Mouse (Mus musculus): ENCODE data around the gene Hcn2.
A peak's percentile ranks its signal among the peaks of the same experiment; 100 is the strongest.
"Not testable (repeated sequence)": the region's sequence is repeated elsewhere in the genome, so short reads cannot be mapped to it uniquely, and the experiment has no call there.

The Hcn2 gene

GRCm38 (mm10) chr10:79745898-79746773, 29.7 kb downstream of the Hcn2 start, which contains the start of gene Polrmt:
Gene Polrmt, minus strand, starts transcription at chr10:79746581.
- peak; percentile 93 for DNase-seq

- DNase-seq = no peak
Observed at GRCm38 (mm10) chr10:79746774-79747151, 30.3 kb downstream of the Hcn2 start.

- DNase-seq = no peak
Observed at GRCm38 (mm10) chr10:79748496-79748895, 32.1 kb downstream of the Hcn2 start.

GRCm38 (mm10) chr10:79754856-79755516, 38.6 kb downstream of the Hcn2 start, which contains the start of gene Fgf22:
Gene Fgf22, plus strand, starts transcription at chr10:79755076.
- peak; percentile 18 to 24 for DNase-seq

GRCm38 (mm10) chr10:79755854-79756253, 39.4 kb downstream of the Hcn2 start:
- DNase-seq = no peak

- DNase-seq = no peak
Observed at GRCm38 (mm10) chr10:79756660-79757059, 40.2 kb downstream of the Hcn2 start.

- DNase-seq = not testable (repeated sequence)
Observed at GRCm38 (mm10) chr10:79759675-79760074, 43.2 kb downstream of the Hcn2 start.

- DNase-seq = no peak
Observed at GRCm38 (mm10) chr10:79760603-79761143, 44.2 kb downstream of the Hcn2 start.

- no peak for DNase-seq
Observed at GRCm38 (mm10) chr10:79762875-79763274, 46.4 kb downstream of the Hcn2 start.

GRCm38 (mm10) chr10:79764234-79764633, 47.8 kb downstream of the Hcn2 start:
- no peak for DNase-seq

- DNase-seq = no peak
Observed at GRCm38 (mm10) chr10:79765228-79765745, 48.9 kb downstream of the Hcn2 start.

- DNase-seq = no peak
Observed at GRCm38 (mm10) chr10:79766001-79766507, 49.6 kb downstream of the Hcn2 start.

- DNase-seq = peak; percentile 99
Observed at GRCm38 (mm10) chr10:79766508-79767325, 50.3 kb downstream of the Hcn2 start, which contains the start of gene Rnf126. Gene Rnf126, minus strand, starts transcription at chr10:79766952.

GRCm38 (mm10) chr10:79767372-79768244, 51.2 kb downstream of the Hcn2 start:
- no peak for DNase-seq

GRCm38 (mm10) chr10:79768400-79768799, 52.0 kb downstream of the Hcn2 start:
- peak; percentile 80 to 84 for DNase-seq

GRCm38 (mm10) chr10:79769329-79769728, 52.9 kb downstream of the Hcn2 start:
- no peak for DNase-seq

- no peak for DNase-seq
Observed at GRCm38 (mm10) chr10:79772320-79772719, 55.9 kb downstream of the Hcn2 start.

GRCm38 (mm10) chr10:79773208-79773607, 56.8 kb downstream of the Hcn2 start:
- no peak for DNase-seq

GRCm38 (mm10) chr10:79774486-79775279, 58.2 kb downstream of the Hcn2 start:
- peak; percentile 46 to 47 for DNase-seq

GRCm38 (mm10) chr10:79777103-79777531, 60.7 kb downstream of the Hcn2 start, which contains the start of gene Fstl3:
Gene Fstl3, plus strand, starts transcription at chr10:79777272.
- DNase-seq = no peak

Data from B cell, adult 2 months (primary cell).